Mouse (Mus musculus): Measurements from ENCODE around the gene Cd4.

Gene Cd4

DNA sequence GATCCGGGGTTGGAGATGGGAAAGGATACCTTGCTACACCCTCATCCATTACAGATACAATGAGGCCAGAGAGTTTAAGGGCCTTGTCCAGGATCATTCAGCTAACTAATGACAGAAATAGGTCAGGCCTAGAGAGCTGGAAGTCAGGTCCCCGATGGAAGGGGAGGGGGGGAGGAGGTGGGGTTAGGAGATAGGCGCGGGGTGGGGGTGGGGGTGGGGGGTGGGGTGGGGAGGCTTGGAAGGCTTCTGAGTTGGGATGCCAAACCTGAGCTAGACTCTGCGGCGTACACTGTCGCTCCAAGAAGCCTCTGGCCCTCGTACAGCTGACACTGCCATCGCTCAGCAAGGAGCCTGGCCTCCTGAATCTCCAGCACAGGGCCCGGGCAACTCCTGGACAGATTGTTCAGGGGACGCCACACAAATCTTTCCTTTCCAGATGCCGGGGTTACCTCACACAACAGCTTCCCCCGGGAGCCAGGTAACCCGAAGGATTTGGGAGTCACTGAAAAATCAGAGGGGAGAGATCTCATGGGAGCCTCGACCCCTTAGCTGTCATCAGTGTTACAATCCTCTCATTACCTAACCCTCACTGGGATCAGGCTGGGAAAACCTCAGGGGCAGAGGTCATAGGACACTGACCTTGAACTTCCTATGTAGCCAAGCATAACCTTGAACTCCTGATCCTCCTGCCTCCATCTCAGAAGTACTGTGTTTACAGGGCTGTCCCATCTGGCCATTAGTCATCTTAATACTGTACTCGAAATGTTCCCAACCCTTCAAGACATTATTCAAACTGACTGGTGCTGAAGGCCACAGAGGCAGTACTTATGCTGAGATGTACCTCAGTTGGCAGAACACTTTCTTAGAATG is 17.2 kb upstream of the Cd4 start:
- no peak for TF ChIP-seq GATA4 (IDR thresholded peaks at IDR 0.05; ENCODE audit: insufficient replicate concordance, low read length)

DNA sequence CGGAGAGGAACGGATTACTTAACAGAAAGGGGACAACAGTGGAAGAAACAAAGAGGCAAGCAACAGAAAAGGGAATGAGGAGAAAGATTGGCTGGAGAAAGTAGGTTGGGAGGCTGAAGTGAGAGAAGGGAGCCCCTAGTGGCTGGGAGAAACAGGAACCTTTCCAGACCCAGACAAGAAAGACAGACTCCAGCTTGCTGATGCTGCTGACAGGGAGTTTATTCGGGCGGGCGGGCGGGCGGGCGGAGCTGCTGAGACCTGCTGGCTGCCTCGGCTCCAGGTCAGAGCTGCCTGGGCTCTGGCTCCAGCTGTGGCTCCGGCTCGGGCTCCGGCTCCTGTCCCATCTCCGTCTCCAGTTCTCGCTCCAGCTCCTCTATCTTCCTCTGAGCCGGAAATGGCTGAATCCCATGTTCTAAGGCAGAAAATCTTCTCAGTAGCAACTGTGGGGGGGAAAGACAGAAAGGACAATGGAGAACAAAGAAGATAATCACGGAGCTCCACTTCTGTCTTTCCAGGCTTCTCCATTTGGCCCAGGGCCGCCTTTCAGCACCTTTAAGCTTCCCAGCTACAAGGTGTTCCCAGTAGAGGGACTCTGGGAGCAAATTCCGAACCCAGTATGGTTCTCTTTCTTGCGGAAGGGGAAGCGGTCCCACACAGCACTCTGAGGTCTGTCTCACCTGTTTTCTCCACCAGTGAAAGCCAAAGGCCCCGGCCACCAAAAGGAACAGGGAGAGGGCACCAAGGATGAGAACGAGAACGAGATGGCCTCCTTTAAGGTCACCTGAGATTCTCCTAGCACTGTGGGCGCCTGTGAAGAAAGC is 16.4 kb upstream of the Cd4 start:
- no peak for TF ChIP-seq GATA4 (IDR thresholded peaks at IDR 0.05; ENCODE audit: insufficient replicate concordance, low read length)

DNA sequence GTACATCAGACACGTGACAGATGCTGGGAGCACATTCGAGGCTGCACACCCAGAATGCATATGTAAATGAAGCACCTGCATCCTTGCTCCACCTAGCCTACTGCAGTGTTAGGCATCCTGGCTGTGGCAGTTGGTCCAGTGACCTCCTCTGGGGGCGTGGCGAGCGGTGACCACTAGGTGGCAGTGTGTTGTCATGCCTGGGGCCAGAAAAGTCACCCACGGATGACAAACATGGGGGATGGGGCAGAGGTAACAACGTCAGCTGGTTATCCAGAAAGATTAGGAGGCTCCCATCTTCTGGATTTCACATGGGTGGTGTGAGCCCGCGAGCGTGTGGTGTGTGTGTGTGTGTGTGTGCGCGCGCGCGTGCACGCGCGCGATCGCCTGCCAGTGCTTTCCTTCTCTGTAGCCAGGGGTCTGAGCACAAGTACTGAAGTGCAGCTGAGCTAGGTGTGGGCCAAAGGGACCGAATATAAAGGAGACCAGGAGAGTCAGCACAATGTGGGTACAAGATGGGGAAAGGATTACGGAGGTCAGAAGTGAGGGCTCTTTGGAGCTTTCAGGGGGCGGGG is 15.6 kb upstream of the Cd4 start:
- peak; percentile 63; the same call in 1 of the 2 replicates for TF ChIP-seq GATA4 (IDR thresholded peaks at IDR 0.05; ENCODE audit: insufficient replicate concordance, low read length)

GRCm38 (mm10) chr6:124901851-124902250 is 13.8 kb upstream of the Cd4 start:
- no peak for TF ChIP-seq GATA4 (IDR thresholded peaks at IDR 0.05; ENCODE audit: insufficient replicate concordance, low read length)

DNA sequence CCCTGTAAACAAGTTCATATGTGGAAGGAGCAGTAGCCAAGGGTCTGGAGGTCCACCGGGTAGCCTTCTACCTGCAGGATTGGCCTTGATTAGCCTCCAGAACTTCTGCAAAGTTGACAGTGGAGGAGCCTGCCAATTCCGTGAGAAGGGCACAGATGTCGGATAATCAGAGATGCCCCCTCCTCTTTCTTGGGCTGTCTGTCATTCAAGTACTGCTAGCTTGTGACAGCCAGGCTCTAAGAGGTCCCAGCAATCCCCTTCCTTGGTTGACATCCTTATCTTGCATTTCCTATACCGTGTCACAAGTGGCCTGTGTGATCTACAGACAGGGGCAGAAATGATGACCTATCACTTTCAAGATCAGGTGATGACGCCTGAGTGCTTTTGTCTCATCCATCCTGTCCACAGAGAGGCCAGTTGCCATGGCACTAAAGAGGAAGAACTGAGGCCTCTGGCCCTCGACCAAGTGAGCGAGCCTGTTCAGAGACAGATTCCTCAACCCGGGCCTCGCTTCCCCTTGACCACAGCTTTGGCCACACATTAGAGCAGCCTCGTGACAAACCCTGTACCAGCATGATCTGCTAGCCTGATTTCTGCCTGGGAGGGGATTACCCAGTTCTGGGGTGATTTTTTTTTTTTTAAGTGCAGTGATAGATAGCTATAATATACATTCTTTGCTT is 12.9 kb upstream of the Cd4 start:
- no peak for TF ChIP-seq GATA4 (IDR thresholded peaks at IDR 0.05; ENCODE audit: insufficient replicate concordance, low read length)

GRCm38 (mm10) chr6:124900056-124900800 is 12.2 kb upstream of the Cd4 start:
- no peak for TF ChIP-seq GATA4 (IDR thresholded peaks at IDR 0.05; ENCODE audit: insufficient replicate concordance, low read length)

GRCm38 (mm10) chr6:124898359-124898758 is 10.3 kb upstream of the Cd4 start:
- TF ChIP-seq GATA4 (IDR thresholded peaks at IDR 0.05; ENCODE audit: insufficient replicate concordance, low read length), result no peak

GRCm38 (mm10) chr6:124890997-124891396 is 3.0 kb upstream of the Cd4 start:
- TF ChIP-seq GATA4 (IDR thresholded peaks at IDR 0.05; ENCODE audit: insufficient replicate concordance, low read length), result no peak

- no peak for TF ChIP-seq GATA4 (IDR thresholded peaks at IDR 0.05; ENCODE audit: insufficient replicate concordance, low read length)
These were observed 619 bp upstream of the Cd4 start for GRCm38 (mm10) chr6:124888555-124889125.

DNA sequence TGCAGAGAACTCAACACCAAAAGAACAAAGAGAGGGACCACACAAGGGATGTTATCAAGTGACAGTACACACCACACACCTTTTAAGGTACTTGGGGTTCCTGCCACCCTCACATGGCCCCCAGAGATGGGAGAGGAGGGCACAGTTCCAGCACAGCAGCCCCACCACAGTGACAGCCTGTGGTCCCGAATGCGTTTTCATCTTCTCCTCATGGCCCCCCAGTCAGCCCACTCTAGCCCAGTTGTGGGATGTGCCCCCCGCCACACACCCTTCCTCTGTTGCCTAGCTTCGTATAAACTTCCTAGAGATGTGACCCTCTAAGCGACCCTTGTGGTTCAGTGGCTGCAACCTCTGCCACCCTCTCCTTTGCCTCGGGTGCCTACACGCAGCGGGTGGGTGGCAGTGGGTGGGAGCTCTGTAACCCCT is 2.1 kb downstream of the Cd4 start:
- no peak for TF ChIP-seq GATA4 (IDR thresholded peaks at IDR 0.05; ENCODE audit: insufficient replicate concordance, low read length)

DNA sequence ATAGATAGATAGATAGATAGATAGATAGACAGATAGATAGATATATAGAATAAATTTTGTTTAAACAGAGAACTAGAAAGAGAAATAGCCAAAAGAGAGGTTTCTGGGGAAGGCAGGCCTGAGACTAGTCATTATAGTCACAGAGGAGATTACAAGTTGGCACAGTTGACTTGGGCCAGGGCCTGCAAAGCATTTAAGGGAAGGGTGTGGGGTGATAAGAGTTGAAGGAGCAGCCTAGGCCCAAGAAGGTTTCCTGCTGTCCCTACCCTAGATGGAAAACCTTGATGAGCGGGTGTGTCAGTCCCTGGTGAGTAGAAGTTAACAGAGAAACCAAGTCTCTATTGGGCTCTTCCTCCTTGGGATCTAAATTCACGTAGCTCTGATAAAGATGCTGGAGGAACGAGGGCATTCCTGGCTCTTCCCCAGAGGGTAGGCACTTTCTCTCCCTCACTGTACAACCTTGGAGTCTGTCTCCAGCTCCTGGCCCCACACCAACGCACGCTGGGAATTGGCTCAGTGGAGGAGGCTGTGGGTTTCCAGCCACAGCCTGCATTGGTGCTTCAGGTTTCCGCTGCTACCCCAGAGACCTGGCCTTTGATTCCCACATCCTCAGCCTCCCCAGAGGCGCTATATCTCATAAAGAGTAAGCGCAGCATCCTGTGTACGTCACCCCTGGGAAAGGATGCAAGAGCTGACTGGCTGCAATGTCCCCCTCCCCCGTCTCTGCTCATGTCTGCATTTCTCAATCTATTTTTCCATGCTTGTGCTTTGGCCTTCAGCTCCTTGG is 3.1 kb downstream of the Cd4 start:
- no peak for TF ChIP-seq GATA4 (IDR thresholded peaks at IDR 0.05; ENCODE audit: insufficient replicate concordance, low read length)

GRCm38 (mm10) chr6:124883351-124883750 is 4.7 kb downstream of the Cd4 start:
- no peak for TF ChIP-seq GATA4 (IDR thresholded peaks at IDR 0.05; ENCODE audit: insufficient replicate concordance, low read length)

GRCm38 (mm10) chr6:124881821-124882220 is 6.2 kb downstream of the Cd4 start:
- TF ChIP-seq GATA4 (IDR thresholded peaks at IDR 0.05; ENCODE audit: insufficient replicate concordance, low read length), result no peak
